Comparison of ENCODE assay signal across 8 mouse cellular contexts in genomic region chr14:55092011-55092577, GRCm38 (mm10). TPM values are rescaled to one million over a fixed set of nuclear protein-coding genes. Genes with fewer than 3 reads are reported as not detected.
DNase-seq lines count a peak whose midpoint lies in the region; ATAC-seq lines count a peak whose summit lies in the region.

Gene Zfhx2, minus strand, starts transcription at chr14:55092324.

- peak within 1 kb of the TSS; percentile 76 for H3K4me3 ChIP-seq in forebrain, embryonic 10.5 days
- H3K4me3 ChIP-seq in heart, embryonic 16.5 days (ENCODE audit: low read length), result peak within 1 kb of the TSS; percentile 77
- peak within 1 kb of the TSS; percentile 73 for H3K4me3 ChIP-seq in liver, embryonic 15.5 days (replicated peaks)
- H3K4me3 ChIP-seq in neural tube, embryonic 12.5 days, result peak within 1 kb of the TSS; percentile 60

- peak; percentile 79 for DNase-seq in c-Kit-negative CD71-positive TER-119-positive erythroid progenitor cells, embryonic 14.5 days (ENCODE audit: low read depth, low spot score)
- peak; percentile 97 for DNase-seq in forebrain, embryonic 10.5 days (ENCODE audit: extremely low spot score, low spot score)
- peak; percentile 97 to 98 for DNase-seq in kidney, postnatal 36 days
- DNase-seq in telencephalon, adult 2 months (ENCODE audit: low read depth, low spot score), result peak; percentile 92

- peak within 1 kb of the TSS; percentile 93 for H3K4me2 ChIP-seq in heart, embryonic 16.5 days (ENCODE audit: low read depth, low read length)
- peak within 1 kb of the TSS; percentile 89 for H3K4me2 ChIP-seq in liver, embryonic 15.5 days
- H3K4me2 ChIP-seq in neural tube, embryonic 12.5 days (replicated peaks), result peak within 1 kb of the TSS; percentile 80

- under 1% methylated on average over 34 of the region's 34 CpGs for WGBS in forebrain, embryonic 10.5 days
- under 1% methylated on average over 34 of the region's 34 CpGs for WGBS in heart, embryonic 16.5 days
- WGBS in liver, embryonic 15.5 days (ENCODE audit: insufficient replicate concordance), result under 1% methylated on average over 34 of the region's 34 CpGs
- under 1% methylated on average over 34 of the region's 34 CpGs for WGBS in neural tube, embryonic 12.5 days

- H3K27me3 ChIP-seq in forebrain, embryonic 10.5 days (ENCODE audit: poor library complexity, severe bottlenecking), result peaks cover 17% of the 10 kb centered on the region; the same call in 1 of the 2 replicates
- H3K27me3 ChIP-seq in heart, embryonic 16.5 days (ENCODE audit: control insufficient read depth, insufficient read depth, low read length), result no peaks in the 10 kb centered on the region
- H3K27me3 ChIP-seq in liver, embryonic 15.5 days, result peaks cover 14% of the 10 kb centered on the region
- H3K27me3 ChIP-seq in neural tube, embryonic 12.5 days (replicated peaks), result no peaks in the 10 kb centered on the region

- peak; percentile 92 for ATAC-seq in CD4-positive, CD25-positive, alpha-beta regulatory T cell, adult 4 months
- peak; percentile 80 for ATAC-seq in heart, embryonic 16.5 days (replicated peaks; ENCODE audit: extremely low read depth, insufficient read depth, low FRiP score)
- peak; percentile 92 for ATAC-seq in liver, embryonic 15.5 days (ENCODE audit: insufficient read depth)
- peak; percentile 85 for ATAC-seq in neural tube, embryonic 12.5 days (ENCODE audit: low FRiP score, low read depth)

- peak within 1 kb of the TSS; percentile 80 for H3K9ac ChIP-seq in heart, embryonic 16.5 days (ENCODE audit: low read length)
- H3K9ac ChIP-seq in liver, embryonic 15.5 days, result peak within 1 kb of the TSS; percentile 59
- H3K9ac ChIP-seq in neural tube, embryonic 12.5 days, result peak within 1 kb of the TSS; percentile 92

- no peaks in the 10 kb centered on the region for H3K9me3 ChIP-seq in forebrain, embryonic 10.5 days
- H3K9me3 ChIP-seq in heart, embryonic 16.5 days (replicated peaks; ENCODE audit: control insufficient read depth, low read length), result no peaks in the 10 kb centered on the region
- no peaks in the 10 kb centered on the region for H3K9me3 ChIP-seq in liver, embryonic 15.5 days (replicated peaks)
- no peaks in the 10 kb centered on the region for H3K9me3 ChIP-seq in neural tube, embryonic 12.5 days

- peak within 1 kb of the TSS; percentile 93 for H3K27ac ChIP-seq in forebrain, embryonic 10.5 days
- H3K27ac ChIP-seq in heart, embryonic 16.5 days (ENCODE audit: low read length), result peak within 1 kb of the TSS; percentile 73
- H3K27ac ChIP-seq in liver, embryonic 15.5 days (replicated peaks), result peak within 1 kb of the TSS; percentile 65
- peak within 1 kb of the TSS; percentile 86 for H3K27ac ChIP-seq in neural tube, embryonic 12.5 days

- H3K36me3 ChIP-seq in forebrain, embryonic 10.5 days (replicated peaks), result peaks cover 2% of the 10 kb centered on the region; the same call in 1 of the 2 replicates
- H3K36me3 ChIP-seq in heart, embryonic 16.5 days (ENCODE audit: control insufficient read depth, insufficient read depth), result no peaks in the 10 kb centered on the region
- no peaks in the 10 kb centered on the region for H3K36me3 ChIP-seq in liver, embryonic 15.5 days (replicated peaks)
- no peaks in the 10 kb centered on the region for H3K36me3 ChIP-seq in neural tube, embryonic 12.5 days

- H3K4me1 ChIP-seq in forebrain, embryonic 10.5 days, result peaks cover 68% of the 10 kb centered on the region
- H3K4me1 ChIP-seq in heart, embryonic 16.5 days (ENCODE audit: control insufficient read depth, insufficient read depth, low read length), result peaks cover 38% of the 10 kb centered on the region
- H3K4me1 ChIP-seq in liver, embryonic 15.5 days (replicated peaks), result peaks cover 58% of the 10 kb centered on the region
- peaks cover 59% of the 10 kb centered on the region for H3K4me1 ChIP-seq in neural tube, embryonic 12.5 days

RNA-seq across cellular contexts. Expression of gene Zfhx2, which starts in this region (rescaled TPM):
- polyA plus RNA-seq in CD4-positive, CD25-positive, alpha-beta regulatory T cell, adult 4 months (2017; shearing (Covaris generic)), result 1 to 10 TPM; 4.2 to 4.6 TPM
- polyA plus RNA-seq in forebrain, embryonic 10.5 days (2016; fragmentation: Nextera tagmentation; extraction: Ambion mirVana), result 8.1 and 9.2 TPM in 2 replicates
- 2.5 and 3.0 TPM in 2 replicates for polyA plus RNA-seq in heart, embryonic 16.5 days (2015; fragmentation: Nextera tagmentation; extraction: Ambion mirVana)
- 1.2 and 1.6 TPM in 2 replicates for polyA plus RNA-seq in liver, embryonic 15.5 days (2015; fragmentation: Nextera tagmentation; extraction: Ambion mirVana)
- 29.4 and 34.4 TPM in 2 replicates for polyA plus RNA-seq in neural tube, embryonic 12.5 days (2016; fragmentation: Nextera tagmentation; extraction: Ambion mirVana)

Comparison
In these comparisons a context has a peak if more than half of its experiments do, and no peak if none do; other contexts are left out.
1. Peak in every context shown above with its lines: DNase-seq, ATAC-seq, H3K4me3 ChIP-seq and H3K27ac ChIP-seq.